Mouse (Mus musculus) E14TG2a.4 (cell line): Measurements from ENCODE around the gene Rbpms2.

Experiments
- CTCF ChIP-seq: conservative IDR thresholded peaks from 2 replicates; pipeline ENCODE4 v1.5.1; 2014; ENCODE audit warnings: low read length
- NANOG ChIP-seq: IDR thresholded peaks from 2 replicates; pipeline ENCODE4 v1.6.1; 2014; ENCODE audit warnings: borderline replicate concordance, low read length, mixed read lengths
- POU5F1 ChIP-seq: IDR thresholded peaks from 2 replicates; pipeline ENCODE4 v1.6.1; 2014; ENCODE audit warnings: low read length, borderline replicate concordance

DNA sequence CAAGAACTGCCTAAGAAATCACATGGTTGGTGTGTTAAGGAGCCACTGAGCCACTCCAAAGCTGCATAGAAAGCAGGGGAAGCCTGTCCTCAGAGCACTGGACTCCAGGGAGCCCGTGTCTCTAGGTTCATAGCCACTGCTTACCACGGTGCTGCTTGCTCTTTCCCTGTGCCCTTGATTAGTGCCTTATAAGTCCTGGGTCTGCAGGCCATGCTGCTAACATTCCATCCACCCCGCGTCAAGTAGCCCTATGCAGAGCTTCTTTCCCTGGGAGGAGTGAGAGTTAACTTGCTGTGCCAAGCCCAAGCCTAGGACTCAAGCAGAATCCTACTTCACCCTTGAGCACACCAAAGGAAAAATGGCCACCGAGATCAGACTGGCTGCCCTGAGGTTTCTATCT, 9.6 kb downstream of the Rbpms2 start:
- TF ChIP-seq CTCF (no peak), POU5F1 (no peak), NANOG (no peak)
